ENCODE assay signal across 17 mouse cellular contexts in genomic region chr13:71631447-71631846, GRCm38 (mm10).
"Had no signal": no experiment of that assay in that cellular context is flagged by ENCODE, and none has a peak within 500 bp of the region (broad histone marks: within the 10 kb centered on the region; RNA-seq: fewer than 3 reads in every experiment).

No protein-coding gene starts in this region.

- H3K36me3 ChIP-seq: intestine, embryonic 15.5 days; limb, embryonic 10.5 days; liver, embryonic 15.5 days; neural tube, embryonic 12.5 days had no signal

- H3K4me2 ChIP-seq: intestine, embryonic 15.5 days; liver, embryonic 11.5 days; liver, embryonic 15.5 days; lung, embryonic 14.5 days; midbrain, embryonic 11.5 days; neural tube, embryonic 12.5 days had no signal

- DNase-seq: kidney, adult 18-20 months; kidney, postnatal 25 days; lung, embryonic 14.5 days; lung, postnatal 14 days; retina, postnatal 1 day; right cerebral cortex, postnatal 4 days; spleen, adult 18-20 months; thymus, adult 2 months; thymus, postnatal 36 days had no signal

- ATAC-seq: intestine, embryonic 15.5 days had no signal

- H3K9ac ChIP-seq: intestine, embryonic 15.5 days; liver, embryonic 15.5 days; lung, embryonic 14.5 days; neural tube, embryonic 12.5 days had no signal

- H3K4me3 ChIP-seq: intestine, embryonic 15.5 days; limb, embryonic 10.5 days; liver, embryonic 15.5 days; neural tube, embryonic 12.5 days had no signal

- H3K9me3 ChIP-seq: intestine, embryonic 15.5 days; limb, embryonic 10.5 days; liver, embryonic 15.5 days; neural tube, embryonic 12.5 days had no signal

- H3K27me3 ChIP-seq: liver, embryonic 15.5 days; megakaryocyte, embryonic 14.5 days; neural tube, embryonic 12.5 days had no signal

- H3K4me1 ChIP-seq: intestine, embryonic 15.5 days; liver, embryonic 15.5 days; megakaryocyte, embryonic 14.5 days; neural tube, embryonic 12.5 days had no signal

- H3K27ac ChIP-seq: intestine, embryonic 15.5 days; limb, embryonic 10.5 days; liver, embryonic 15.5 days; macrophage; neural tube, embryonic 12.5 days had no signal
